Mouse (Mus musculus) thymus, adult 2 months (tissue): ENCODE data around the gene Atf2. TPM values are rescaled to one million over a fixed set of nuclear protein-coding genes. Genes with fewer than 3 reads are reported as not detected.
"Not testable (repeated sequence)": the region's sequence is repeated elsewhere in the genome, so short reads cannot be mapped to it uniquely, and the experiment has no call there.

Experiments used
- DNase-seq: peaks from one replicate; pipeline ENCODE4 v3.0.0; 2021
- H3K27ac ChIP-seq: fragments of 200-500 bp; 2 replicates; pipeline ENCODE4 v1.5.1; 2012; ENCODE audit warnings: low read length, control low read depth; ENCODE audit not compliant: control insufficient read depth, insufficient read depth
- H3K27me3 ChIP-seq: fragments of 200-500 bp; 2 replicates; pipeline ENCODE4 v1.6.1; 2012; ENCODE audit warnings: mild to moderate bottlenecking, low read length, moderate library complexity, mixed read lengths; ENCODE audit not compliant: control insufficient read depth, insufficient read depth
- H3K36me3 ChIP-seq: fragments of 200-500 bp; 2 replicates; pipeline ENCODE4 v1.6.1; 2012; ENCODE audit warnings: mild to moderate bottlenecking, low read length, moderate library complexity; ENCODE audit not compliant: control insufficient read depth, insufficient read depth
- H3K4me1 ChIP-seq: fragments of 200-500 bp; replicated peaks from 2 replicates; pipeline ENCODE4 v1.6.1; 2012; ENCODE audit warnings: low read length; ENCODE audit not compliant: control insufficient read depth, insufficient read depth
- H3K4me3 ChIP-seq: fragments of 200-500 bp; 2 replicates; pipeline ENCODE4 v1.5.1; 2012; ENCODE audit warnings: mild to moderate bottlenecking, low read length, control low read depth, moderate library complexity; ENCODE audit not compliant: control insufficient read depth, insufficient read depth
- CTCF ChIP-seq: fragments of 200-500 bp; IDR thresholded peaks from 2 replicates; pipeline ENCODE4 v1.5.1; 2012; ENCODE audit warnings: mild to moderate bottlenecking, control low read depth, low read length, moderate library complexity, borderline replicate concordance; ENCODE audit not compliant: control insufficient read depth, poor library complexity, insufficient read depth; ENCODE audit errors: extremely low read depth
- POLR2A ChIP-seq: fragments of 200-500 bp; IDR thresholded peaks from 2 replicates; pipeline ENCODE4 v1.6.1; 2012; ENCODE audit warnings: mild to moderate bottlenecking, low read length, control low read depth, moderate library complexity; ENCODE audit not compliant: control insufficient read depth, poor library complexity, insufficient read depth; ENCODE audit errors: extremely low read depth
- WGBS: fragments of 180-500 bp; shearing (Covaris S2); methylation state at CpG from one replicate; pipeline ENCODE4 v1.1.7; 2018; 5-methylcytosine and 5-hydroxymethylcytosine counted together
- polyA plus RNA-seq: library from polyadenylated mRNA; depleted of rRNA; stranded (reverse); fragments of >200 nt; gene quantifications from 2 replicates; pipeline ENCODE4 v1.2.3, GENCODE M21; 2012

Atf2 gene
- polyA plus RNA-seq, 1 experiment: 24.1 TPM

DNA sequence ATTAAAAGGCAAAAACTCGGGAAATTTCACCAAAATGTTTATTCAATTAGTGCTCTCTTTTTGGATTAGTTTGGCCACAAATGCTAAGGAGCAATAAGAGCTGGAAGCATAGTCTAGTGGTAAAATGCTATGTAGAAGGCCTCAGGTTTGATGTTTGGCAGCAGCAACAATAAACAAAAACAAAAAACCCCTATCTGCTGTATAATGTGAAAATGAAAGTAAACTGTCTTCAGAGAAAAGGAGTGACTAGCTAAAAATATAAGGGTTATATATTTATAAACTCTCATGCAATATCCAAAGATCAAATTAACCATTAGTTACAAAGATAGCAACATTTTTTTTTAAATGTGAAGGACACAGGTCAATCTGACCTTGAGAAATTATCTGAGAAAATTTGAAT, 36.2 kb downstream of the Atf2 start:
- Histone ChIP-seq H3K27me3 (no peaks in the 10 kb centered on the region), H3K36me3 (no peaks in the 10 kb centered on the region), H3K4me3 (no peak overlapping the region), H3K27ac (no peak overlapping the region), H3K4me1 (no peaks in the 10 kb centered on the region)
- WGBS: 68% methylated on average over 1 of the region's 1 CpGs
- TF ChIP-seq POLR2A (no peak), CTCF (no peak)
- no peak for DNase-seq

DNA sequence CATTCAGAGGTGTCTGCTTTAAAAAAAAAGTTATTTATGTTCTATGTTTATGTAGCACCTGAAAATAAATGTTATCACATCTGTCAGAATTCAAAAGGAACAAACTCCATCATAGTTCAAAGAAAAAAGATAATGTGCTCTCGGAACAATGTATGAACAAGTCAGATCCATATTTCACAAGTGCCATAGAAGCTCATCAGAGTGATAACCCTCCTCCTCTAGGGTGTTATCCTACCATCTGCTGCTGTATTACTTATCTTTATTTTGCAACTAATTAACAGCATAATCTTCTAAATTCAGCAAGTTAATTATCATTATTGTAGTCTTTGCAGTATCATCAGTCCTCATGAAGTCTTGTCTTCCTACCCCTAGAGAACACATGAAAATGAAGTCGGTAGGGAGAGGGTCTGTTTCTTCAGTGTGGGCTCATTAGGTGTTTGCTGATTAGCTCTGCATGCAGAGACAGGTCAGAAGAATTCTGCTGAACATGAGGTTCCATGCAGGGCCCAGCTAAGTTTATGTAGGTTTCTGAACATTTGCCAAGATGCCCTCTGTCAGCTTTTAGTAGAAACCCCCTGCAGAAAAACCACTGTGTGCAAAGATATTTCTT, 57.9 kb downstream of the Atf2 start:
- Histone ChIP-seq H3K4me1 (no peaks in the 10 kb centered on the region), H3K27ac (no peak overlapping the region), H3K4me3 (no peak overlapping the region), H3K27me3 (no peaks in the 10 kb centered on the region), H3K36me3 (peaks cover 8% of the 10 kb centered on the region; the same call in 1 of the 2 replicates)
- no peak for TF ChIP-seq POLR2A
- no peak for TF ChIP-seq CTCF
- no peak for DNase-seq
- WGBS: 95% methylated on average over 2 of the region's 2 CpGs

DNA sequence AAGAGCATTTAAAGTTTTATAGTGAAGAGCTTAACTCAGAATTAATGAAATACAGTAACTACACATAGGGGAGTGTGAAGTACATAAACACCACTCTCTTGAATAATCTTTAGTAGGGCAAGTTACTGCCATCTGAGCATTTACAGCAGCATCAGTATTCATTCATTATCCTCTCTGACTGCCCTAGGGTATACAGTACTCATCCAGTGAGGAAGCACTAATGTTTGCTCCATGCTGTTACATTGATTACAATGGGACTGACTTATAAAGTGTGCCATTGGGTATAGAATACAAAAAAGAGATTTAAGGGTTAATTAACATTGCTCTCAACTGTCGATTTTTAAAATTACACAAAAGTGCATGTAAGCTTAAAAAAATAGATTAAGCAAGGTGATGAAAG, 59.2 kb downstream of the Atf2 start:
- Histone ChIP-seq H3K27ac (no peak overlapping the region), H3K36me3 (peaks cover 12% of the 10 kb centered on the region), H3K4me1 (no peaks in the 10 kb centered on the region), H3K4me3 (no peak overlapping the region), H3K27me3 (no peaks in the 10 kb centered on the region)
- WGBS: 74% methylated on average over 1 of the region's 1 CpGs
- TF ChIP-seq POLR2A (no peak), CTCF (no peak)
- DNase-seq: no peak

DNA sequence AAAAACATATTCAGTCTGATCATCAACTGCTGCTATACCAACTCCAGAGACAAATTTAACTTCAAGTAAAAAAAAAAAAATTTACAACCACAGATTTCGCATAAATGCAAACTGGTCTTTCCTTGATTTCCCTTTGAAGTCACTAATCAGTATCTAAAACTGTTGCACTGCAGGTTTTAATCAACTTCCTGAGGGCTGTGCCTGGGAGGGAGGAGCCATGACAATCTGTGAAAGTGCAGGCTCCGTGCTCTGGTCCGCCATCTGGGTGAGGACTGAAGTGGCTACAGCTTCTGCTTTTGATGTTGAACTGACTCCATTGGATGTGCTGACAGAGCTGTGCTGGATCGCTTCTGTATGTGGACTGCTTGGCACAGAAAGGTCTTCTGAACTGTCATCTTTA, 73.7 kb downstream of the Atf2 start:
- H3K4me3 ChIP-seq: no peak overlapping the region
- TF ChIP-seq POLR2A (no peak), CTCF (no peak)
- no peak overlapping the region for H3K27ac ChIP-seq
- no peaks in the 10 kb centered on the region for H3K27me3 ChIP-seq
- 31% methylated on average over 4 of the region's 4 CpGs for WGBS
- H3K36me3 ChIP-seq: peaks cover 41% of the 10 kb centered on the region
- DNase-seq: no peak
- no peaks in the 10 kb centered on the region for H3K4me1 ChIP-seq

DNA sequence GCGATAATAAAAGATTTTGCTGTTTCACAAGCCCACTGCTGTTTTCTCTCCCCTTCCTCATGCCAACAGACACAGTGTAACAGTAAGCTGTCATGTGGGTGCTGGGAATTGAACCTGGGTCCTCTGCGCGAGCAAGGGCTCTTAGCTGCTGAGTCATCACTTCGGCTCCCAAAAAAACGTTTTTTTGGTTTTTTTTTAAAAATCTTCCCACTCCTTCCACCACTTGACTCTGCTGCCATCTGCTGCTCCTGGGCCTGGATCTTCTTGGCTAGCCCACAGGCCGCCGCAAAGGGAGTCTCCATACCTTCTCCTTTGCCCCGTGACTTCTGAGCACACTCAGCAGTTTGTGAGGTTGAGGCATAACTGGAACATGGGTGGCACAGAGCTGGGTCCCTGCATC, 84.8 kb downstream of the Atf2 start:
- Histone ChIP-seq H3K27me3 (no peaks in the 10 kb centered on the region), H3K36me3 (no peaks in the 10 kb centered on the region), H3K4me1 (no peaks in the 10 kb centered on the region), H3K4me3 (no peak overlapping the region), H3K27ac (no peak overlapping the region)
- no peak for DNase-seq
- 91% methylated on average over 8 of the region's 8 CpGs for WGBS
- TF ChIP-seq POLR2A (no peak), CTCF (no peak)

DNA sequence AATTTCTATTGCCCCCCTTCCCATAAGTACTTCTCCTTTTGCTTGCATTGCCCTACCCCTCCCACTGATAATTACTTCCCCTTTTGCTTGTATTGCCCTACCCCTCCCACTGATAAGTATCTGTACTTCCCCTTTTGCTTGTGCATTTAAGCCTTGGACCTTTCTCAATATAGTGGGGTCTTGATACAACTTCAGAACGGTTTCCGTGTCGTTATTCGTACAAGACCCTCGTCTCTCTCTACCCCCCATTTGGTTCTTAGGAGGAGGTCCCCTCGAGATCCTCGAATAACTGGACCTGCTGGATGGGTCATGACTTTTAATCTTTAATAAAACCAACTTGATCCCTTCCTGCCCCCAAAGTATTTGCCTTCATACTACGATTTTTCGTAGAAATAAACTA, 92.3 kb downstream of the Atf2 start:
- 91% methylated on average over 9 of the region's 9 CpGs for WGBS

DNA sequence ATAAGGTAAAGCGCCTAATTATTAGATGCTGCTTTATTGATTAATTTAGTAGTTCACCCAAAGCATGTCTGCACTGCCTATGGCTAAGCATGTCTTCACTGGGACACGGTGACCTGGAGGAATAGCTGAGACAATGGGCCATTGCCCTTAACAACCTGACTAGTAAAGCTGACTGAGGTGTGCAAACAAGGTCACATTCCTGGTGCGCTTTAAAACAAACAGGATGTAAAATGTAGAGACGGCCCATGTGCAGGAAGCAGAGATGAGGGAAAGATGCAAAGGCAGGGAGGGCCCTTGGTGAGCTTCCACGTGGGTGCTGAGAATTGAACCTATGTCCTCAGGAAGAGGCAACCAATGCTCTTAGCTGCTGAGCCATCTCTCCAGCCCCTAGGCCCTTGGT, 93.7 kb downstream of the Atf2 start:
- Histone ChIP-seq H3K4me3 (no peak overlapping the region), H3K4me1 (no peaks in the 10 kb centered on the region), H3K27me3 (no peaks in the 10 kb centered on the region), H3K27ac (no peak overlapping the region), H3K36me3 (no peaks in the 10 kb centered on the region)
- no peak for DNase-seq
- no peak for TF ChIP-seq POLR2A
- no peak for TF ChIP-seq CTCF
- 81% methylated on average over 5 of the region's 5 CpGs for WGBS

More for the DNA sequence above, 92.3 kb downstream of the Atf2 start:
- not testable (repeated sequence) for H3K27ac ChIP-seq, H3K4me1 ChIP-seq, H3K27me3 ChIP-seq, H3K4me3 ChIP-seq, H3K36me3 ChIP-seq, DNase-seq
